Mouse (Mus musculus): ENCODE results near the gene Eif4h. TPM values are rescaled to one million over a fixed set of nuclear protein-coding genes. Genes with fewer than 3 reads are reported as not detected.
"Not testable (repeated sequence)": the region's sequence is repeated elsewhere in the genome, so short reads cannot be mapped to it uniquely, and the experiment has no call there.

The Eif4h gene
- polyA plus RNA-seq, 1 experiment from 2014 or later = 418 TPM

DNA sequence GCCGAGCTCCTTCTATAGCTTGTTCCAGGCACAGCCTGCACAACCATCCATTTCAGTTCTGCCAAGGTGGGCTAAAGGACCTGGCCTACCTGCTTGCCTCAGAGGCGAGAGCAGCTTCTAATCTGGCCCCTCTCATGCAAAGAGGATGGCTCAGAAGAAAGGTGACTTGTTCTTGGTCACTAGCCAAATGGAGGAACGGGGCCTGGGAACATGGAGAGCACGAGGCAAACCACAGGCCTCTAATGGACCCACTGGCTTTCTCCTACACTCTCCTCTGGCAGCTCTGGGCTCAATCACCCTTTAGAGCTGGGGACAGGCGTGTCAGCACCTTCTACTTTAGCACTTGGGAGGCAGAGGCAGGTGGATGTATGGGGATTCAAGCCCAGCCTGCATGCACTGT is 35.7 kb upstream of the Eif4h start:
- H3K4me2 ChIP-seq (replicated peaks) = no peak overlapping the region
- 78% methylated on average over 5 of the region's 5 CpGs for WGBS
- H3K27ac ChIP-seq = peak overlapping the region; percentile 92; the same call in 1 of the 2 replicates
- H3K36me3 ChIP-seq = peaks cover 27% of the 10 kb centered on the region
- no peak overlapping the region for H3K4me3 ChIP-seq
- H3K9me3 ChIP-seq (replicated peaks) = no peaks in the 10 kb centered on the region
- peak overlapping the region; percentile 13; the same call in 1 of the 2 replicates for H3K9ac ChIP-seq
- H3K27me3 ChIP-seq = no peaks in the 10 kb centered on the region
- H3K4me1 ChIP-seq = peaks cover 48% of the 10 kb centered on the region
- ATAC-seq (ENCODE audit: low FRiP score) = no peak

DNA sequence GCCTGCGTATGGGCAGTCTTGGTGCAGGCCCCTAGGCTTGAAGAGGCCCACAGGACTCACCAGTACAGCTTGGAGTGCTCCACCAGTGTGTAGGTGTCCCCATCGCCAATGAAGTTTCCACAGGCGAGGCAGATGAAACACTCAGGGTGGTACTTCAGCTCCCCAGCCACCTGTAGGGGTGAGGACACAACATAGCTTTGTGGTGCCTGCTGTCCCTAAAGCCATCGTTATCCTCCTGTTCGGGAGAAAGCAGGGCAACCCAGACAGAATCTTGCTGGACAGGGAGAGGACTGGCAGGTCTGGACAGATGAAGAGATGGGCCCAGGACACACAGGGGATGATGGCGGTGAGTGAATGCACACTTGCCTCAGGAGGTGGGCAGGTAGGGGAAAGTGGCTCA is 33.3 kb upstream of the Eif4h start:
- peak overlapping the region; percentile 81 for H3K27ac ChIP-seq
- no peak overlapping the region for H3K4me2 ChIP-seq (replicated peaks)
- no peak for ATAC-seq (ENCODE audit: low FRiP score)
- H3K9ac ChIP-seq = no peak overlapping the region
- no peaks in the 10 kb centered on the region for H3K9me3 ChIP-seq (replicated peaks)
- H3K27me3 ChIP-seq = no peaks in the 10 kb centered on the region
- 90% methylated on average over 6 of the region's 6 CpGs for WGBS
- H3K4me1 ChIP-seq = peaks cover 41% of the 10 kb centered on the region
- H3K4me3 ChIP-seq = no peak overlapping the region
- H3K36me3 ChIP-seq = peaks cover 41% of the 10 kb centered on the region

DNA sequence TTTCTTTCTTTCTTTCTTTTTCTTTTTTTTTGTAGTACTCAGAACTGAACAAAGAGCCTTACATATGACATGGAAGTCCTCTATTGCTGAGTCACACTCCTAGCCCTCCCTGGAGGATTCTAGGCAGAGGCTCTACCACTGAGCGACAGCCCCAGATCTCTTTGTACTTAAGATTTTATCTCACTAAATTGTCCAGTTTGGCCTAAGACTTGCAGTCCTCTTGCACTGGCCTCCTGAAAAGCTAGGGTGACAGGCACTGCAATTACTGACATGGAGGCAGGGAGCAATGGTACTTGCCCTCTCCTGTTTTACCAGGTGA is 32.9 kb upstream of the Eif4h start:
- no peaks in the 10 kb centered on the region for H3K27me3 ChIP-seq
- no peak overlapping the region for H3K9ac ChIP-seq
- ATAC-seq (ENCODE audit: low FRiP score) = no peak
- peaks cover 37% of the 10 kb centered on the region for H3K4me1 ChIP-seq
- H3K9me3 ChIP-seq (replicated peaks) = no peaks in the 10 kb centered on the region
- peaks cover 45% of the 10 kb centered on the region for H3K36me3 ChIP-seq
- H3K4me3 ChIP-seq = no peak overlapping the region
- H3K4me2 ChIP-seq (replicated peaks) = no peak overlapping the region
- H3K27ac ChIP-seq = peak overlapping the region; percentile 81
- 71% methylated on average over 1 of the region's 1 CpGs for WGBS

DNA sequence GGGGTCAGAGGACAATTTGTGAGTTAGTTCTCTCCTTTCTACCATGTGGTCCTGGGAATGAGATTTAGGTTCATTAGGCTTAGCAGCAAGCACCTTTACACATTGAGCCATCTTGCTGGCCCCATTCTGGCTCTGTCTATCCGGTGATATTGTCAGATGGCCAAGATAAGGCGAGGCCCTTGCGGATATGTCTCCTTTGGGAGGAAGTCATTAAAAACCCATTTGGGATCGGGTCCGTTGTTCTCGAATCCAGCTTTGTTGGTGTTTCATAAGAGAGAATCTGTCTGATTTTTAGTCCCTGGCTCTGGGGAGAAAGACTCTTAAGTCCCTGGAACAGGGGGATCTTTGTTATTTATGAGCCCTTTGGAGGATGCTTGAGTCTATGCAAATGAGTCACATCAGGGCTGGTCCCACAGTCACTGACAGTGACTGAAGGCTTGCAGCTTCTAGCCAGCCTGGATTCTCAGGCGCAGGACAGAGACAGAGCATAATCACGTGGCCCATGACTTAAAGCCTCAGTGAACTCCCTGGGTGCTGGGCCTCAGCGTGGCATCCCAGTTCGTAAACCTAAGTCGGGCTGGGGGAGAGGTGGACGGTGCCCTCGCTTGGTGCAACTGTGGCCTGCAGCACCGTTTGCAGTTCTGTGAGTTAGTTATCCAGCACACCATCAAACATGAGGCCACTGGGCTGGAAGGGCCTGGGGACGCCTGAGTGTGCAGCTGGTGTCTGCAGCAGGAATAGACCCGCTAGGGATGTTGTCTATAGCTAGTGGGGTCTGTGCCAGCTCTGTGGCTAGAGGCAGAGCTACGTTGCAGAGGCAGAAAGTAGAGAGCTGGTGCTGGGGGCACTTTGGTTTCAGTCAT is 32.3 kb upstream of the Eif4h start:
- 48% methylated on average over 17 of the region's 17 CpGs for WGBS
- no peaks in the 10 kb centered on the region for H3K9me3 ChIP-seq (replicated peaks)
- H3K4me1 ChIP-seq = peaks cover 31% of the 10 kb centered on the region
- ATAC-seq (ENCODE audit: low FRiP score) = peak; percentile 57
- no peak overlapping the region for H3K4me2 ChIP-seq (replicated peaks)
- H3K4me3 ChIP-seq = no peak overlapping the region
- peaks cover 49% of the 10 kb centered on the region for H3K36me3 ChIP-seq
- no peaks in the 10 kb centered on the region for H3K27me3 ChIP-seq
- peak overlapping the region; percentile 81 for H3K27ac ChIP-seq
- H3K9ac ChIP-seq = 0 out of 2 replicates have a peak overlapping the region, but pooled peaks have one; percentile 10

DNA sequence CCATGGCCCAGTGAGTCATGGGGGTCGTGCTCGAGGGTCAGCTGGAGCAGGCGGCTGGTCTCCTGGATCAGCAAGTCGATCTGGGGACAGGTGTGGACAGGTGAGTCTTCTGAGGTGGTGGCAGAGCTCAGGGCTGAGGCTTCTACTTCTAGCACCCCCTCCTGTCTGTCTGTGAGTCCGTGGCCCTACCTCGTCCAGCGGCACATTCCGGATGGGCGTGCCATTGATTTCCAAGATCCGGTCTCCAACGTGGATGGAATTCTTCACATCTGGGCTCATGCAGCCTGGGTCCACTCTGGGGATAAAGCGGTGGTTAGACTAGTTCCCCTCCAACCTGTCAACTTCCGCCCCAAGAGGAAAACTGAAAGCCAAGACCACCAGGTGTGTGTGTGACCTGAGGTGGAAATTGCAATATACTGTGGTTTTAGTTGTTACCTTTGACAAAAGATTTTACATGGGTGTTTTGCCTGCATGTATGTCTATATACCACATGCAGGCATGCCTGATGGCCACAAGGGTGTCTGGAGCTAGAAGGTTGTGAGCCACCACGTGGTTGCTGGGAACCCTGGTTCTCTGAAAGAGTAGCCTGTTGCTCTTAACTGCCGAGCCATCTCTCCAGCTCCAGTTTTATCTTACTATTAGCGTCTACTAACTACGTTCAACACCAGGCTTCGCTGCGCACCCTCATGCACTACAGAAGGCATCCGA is 29.9 kb upstream of the Eif4h start:
- no peak overlapping the region for H3K27ac ChIP-seq
- H3K4me2 ChIP-seq (replicated peaks) = no peak overlapping the region
- H3K36me3 ChIP-seq = peaks cover 72% of the 10 kb centered on the region
- peak overlapping the region; percentile 24; the same call in 1 of the 2 replicates for H3K9ac ChIP-seq
- H3K27me3 ChIP-seq = no peaks in the 10 kb centered on the region
- no peak overlapping the region for H3K4me3 ChIP-seq
- H3K4me1 ChIP-seq = peaks cover 13% of the 10 kb centered on the region
- H3K9me3 ChIP-seq (replicated peaks) = no peaks in the 10 kb centered on the region
- WGBS = 75% methylated on average over 20 of the region's 20 CpGs
- no peak for ATAC-seq (ENCODE audit: low FRiP score)

DNA sequence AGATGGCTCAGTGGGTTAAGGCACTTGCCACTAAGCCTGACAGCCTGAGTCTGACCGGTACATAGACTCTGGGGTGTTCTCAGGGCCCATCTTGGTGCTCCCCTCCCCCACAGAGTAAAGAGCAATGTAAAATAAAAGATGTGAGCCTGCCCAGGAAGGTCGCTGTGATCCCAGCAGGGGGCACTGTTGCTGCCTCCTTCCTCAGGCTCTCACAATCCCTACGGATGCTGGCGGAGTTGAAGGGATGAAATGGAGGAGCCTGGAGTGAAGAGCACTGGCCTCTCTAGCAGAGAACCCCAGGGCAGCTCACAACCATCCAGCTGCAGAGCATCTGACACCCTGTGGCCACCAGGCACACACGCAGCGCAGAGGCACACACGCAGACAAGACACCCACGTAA is 29.2 kb upstream of the Eif4h start:
- H3K4me3 ChIP-seq = no peak overlapping the region
- no peaks in the 10 kb centered on the region for H3K9me3 ChIP-seq (replicated peaks)
- H3K4me2 ChIP-seq (replicated peaks) = no peak overlapping the region
- no peaks in the 10 kb centered on the region for H3K27me3 ChIP-seq
- peaks cover 79% of the 10 kb centered on the region for H3K36me3 ChIP-seq
- peaks cover 13% of the 10 kb centered on the region for H3K4me1 ChIP-seq
- ATAC-seq (ENCODE audit: low FRiP score) = 0 out of 2 replicates have a peak, but pooled peaks have one; percentile 24
- 28% methylated on average over 8 of the region's 8 CpGs for WGBS
- H3K9ac ChIP-seq = peak overlapping the region; percentile 24; the same call in 1 of the 2 replicates
- no peak overlapping the region for H3K27ac ChIP-seq

DNA sequence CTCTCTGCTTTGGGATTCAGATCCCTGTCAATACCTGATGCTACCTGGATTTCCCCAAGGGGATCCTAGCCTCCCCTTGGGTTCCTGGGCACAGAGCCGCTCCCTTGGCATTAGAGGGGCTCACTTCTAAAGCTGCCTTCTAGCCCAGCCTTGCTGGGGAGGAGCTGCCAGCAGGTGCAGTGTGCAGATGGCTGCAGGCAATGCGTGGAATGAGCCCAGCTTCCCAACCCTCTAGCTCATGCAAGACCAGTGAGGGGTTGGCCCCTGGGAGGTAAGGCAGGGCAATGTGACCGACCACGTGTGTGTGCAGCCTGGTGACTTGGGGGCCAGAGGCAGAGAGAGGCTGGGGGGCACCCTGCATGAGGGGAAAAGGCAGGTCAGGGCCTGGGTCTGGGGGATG is 17.4 kb upstream of the Eif4h start:
- H3K36me3 ChIP-seq = peaks cover 52% of the 10 kb centered on the region
- 0 out of 2 replicates have a peak overlapping the region, but pooled peaks have one; percentile 4 for H3K27ac ChIP-seq
- H3K9ac ChIP-seq = peak overlapping the region; percentile 39
- ATAC-seq (ENCODE audit: low FRiP score) = peak; percentile 47; the same call in 1 of the 2 replicates
- H3K4me3 ChIP-seq = no peak overlapping the region
- 74% methylated on average over 4 of the region's 4 CpGs for WGBS
- H3K9me3 ChIP-seq (replicated peaks) = no peaks in the 10 kb centered on the region
- peaks cover 6% of the 10 kb centered on the region for H3K4me1 ChIP-seq
- no peak overlapping the region for H3K4me2 ChIP-seq (replicated peaks)
- H3K27me3 ChIP-seq = no peaks in the 10 kb centered on the region

DNA sequence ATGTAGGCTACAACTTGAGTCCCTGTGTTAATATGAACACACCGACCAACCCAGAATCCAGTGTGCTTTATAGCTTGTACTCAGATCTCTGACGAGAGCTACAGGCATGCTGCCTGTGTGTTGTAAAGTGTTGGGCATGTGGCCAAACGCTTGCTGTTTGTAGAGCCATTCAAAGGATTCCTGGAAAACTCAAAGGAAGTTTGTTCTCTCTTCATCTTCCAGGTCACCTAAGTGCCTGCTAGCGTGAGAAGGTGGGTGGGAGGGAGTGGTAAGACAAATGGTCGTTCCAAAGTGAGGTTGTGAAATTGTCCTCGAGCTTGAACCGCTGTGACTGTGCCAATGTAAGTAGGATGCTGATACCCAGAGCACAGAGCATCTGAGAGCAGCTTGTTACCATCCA is 12.7 kb upstream of the Eif4h start:
- 70% methylated on average over 7 of the region's 7 CpGs for WGBS
- H3K9ac ChIP-seq = no peak overlapping the region
- no peaks in the 10 kb centered on the region; the same call in 1 of the 2 replicates for H3K9me3 ChIP-seq (replicated peaks)
- no peak overlapping the region for H3K4me2 ChIP-seq (replicated peaks)
- no peak overlapping the region for H3K4me3 ChIP-seq
- H3K27me3 ChIP-seq = no peaks in the 10 kb centered on the region
- no peak overlapping the region for H3K27ac ChIP-seq
- ATAC-seq (ENCODE audit: low FRiP score) = no peak
- peaks cover 9% of the 10 kb centered on the region for H3K36me3 ChIP-seq
- peaks cover 6% of the 10 kb centered on the region for H3K4me1 ChIP-seq

DNA sequence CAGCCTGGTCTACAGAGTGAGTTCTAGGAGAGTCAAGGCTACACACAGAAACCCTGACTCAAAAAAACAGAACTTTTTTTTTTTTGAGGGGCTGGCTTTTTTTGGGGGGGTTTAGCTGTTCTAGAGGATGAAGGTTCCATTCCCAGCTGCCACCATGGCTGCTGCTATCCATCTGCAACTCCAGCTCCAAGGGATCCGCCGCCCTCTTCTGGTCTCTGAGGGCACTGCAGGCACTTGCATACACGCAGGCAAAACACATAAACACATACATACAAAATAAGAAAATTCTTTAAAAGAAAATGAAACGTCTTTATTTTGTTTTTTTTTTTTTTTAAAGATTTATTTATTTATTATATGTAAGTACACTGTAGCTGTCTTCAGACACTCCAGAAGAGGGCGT is 11.6 kb upstream of the Eif4h start:
- peaks cover 1% of the 10 kb centered on the region; the same call in 1 of the 2 replicates for H3K36me3 ChIP-seq
- H3K27ac ChIP-seq = no peak overlapping the region
- no peak overlapping the region for H3K4me3 ChIP-seq
- H3K9me3 ChIP-seq (replicated peaks) = no peaks in the 10 kb centered on the region; the same call in 1 of the 2 replicates
- no peaks in the 10 kb centered on the region for H3K27me3 ChIP-seq
- 50% methylated on average over 5 of the region's 5 CpGs for WGBS
- no peak overlapping the region for H3K4me2 ChIP-seq (replicated peaks)
- ATAC-seq (ENCODE audit: low FRiP score) = no peak
- H3K4me1 ChIP-seq = no peaks in the 10 kb centered on the region
- H3K9ac ChIP-seq = no peak overlapping the region

DNA sequence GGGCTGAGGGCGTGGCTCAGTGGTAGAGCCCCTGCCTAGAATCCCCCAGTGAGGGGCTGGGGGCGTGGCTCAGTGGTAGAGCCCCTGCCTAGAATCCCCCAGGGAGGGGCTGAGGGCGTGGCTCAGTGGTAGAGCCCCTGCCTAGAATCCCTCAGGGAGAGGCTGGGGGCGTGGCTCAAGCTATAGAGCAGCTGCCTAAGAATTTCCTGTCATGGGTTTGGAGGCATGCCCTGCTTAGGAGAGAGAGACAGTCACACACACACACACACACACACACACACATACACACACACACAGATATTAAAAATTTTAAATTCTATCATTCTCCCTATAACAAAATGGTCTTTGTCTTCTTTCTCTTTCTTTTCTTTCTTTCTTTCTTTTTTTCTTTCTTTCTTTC is 9.7 kb upstream of the Eif4h start:
- 67% methylated on average over 3 of the region's 4 CpGs for WGBS
- H3K9ac ChIP-seq; H3K4me3 ChIP-seq; H3K27me3 ChIP-seq; H3K27ac ChIP-seq; ATAC-seq (ENCODE audit: low FRiP score); H3K4me2 ChIP-seq (replicated peaks); H3K4me1 ChIP-seq; H3K9me3 ChIP-seq (replicated peaks); H3K36me3 ChIP-seq: not testable (repeated sequence)

DNA sequence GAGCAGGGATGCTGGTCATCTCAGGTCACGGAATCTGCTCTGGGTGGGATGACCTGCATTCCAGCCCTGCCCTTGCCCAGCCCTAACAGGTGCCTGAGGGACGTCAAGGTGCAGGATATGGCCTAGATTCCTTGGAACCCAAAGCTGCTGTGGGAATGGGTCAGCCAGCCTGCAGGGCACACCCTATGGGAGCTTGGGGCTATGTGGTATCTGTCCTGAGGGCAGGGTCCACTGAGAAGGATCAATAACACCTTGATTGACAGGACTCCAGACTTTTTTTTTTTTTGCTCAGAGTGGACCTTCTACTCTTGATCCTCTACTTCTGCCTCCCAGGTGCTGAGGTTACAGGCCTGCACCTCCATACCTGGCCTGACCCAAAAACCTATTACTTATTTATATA is 8.1 kb upstream of the Eif4h start:
- Histone ChIP-seq H3K4me3 (no peak overlapping the region), H3K9me3 (replicated peaks) (no peaks in the 10 kb centered on the region; the same call in 1 of the 2 replicates), H3K4me2 (replicated peaks) (no peak overlapping the region), H3K36me3 (no peaks in the 10 kb centered on the region), H3K27me3 (no peaks in the 10 kb centered on the region), H3K27ac (no peak overlapping the region), H3K9ac (no peak overlapping the region), H3K4me1 (no peaks in the 10 kb centered on the region)
- no peak for ATAC-seq (ENCODE audit: low FRiP score)
- WGBS = 83% methylated on average over 2 of the region's 2 CpGs

DNA sequence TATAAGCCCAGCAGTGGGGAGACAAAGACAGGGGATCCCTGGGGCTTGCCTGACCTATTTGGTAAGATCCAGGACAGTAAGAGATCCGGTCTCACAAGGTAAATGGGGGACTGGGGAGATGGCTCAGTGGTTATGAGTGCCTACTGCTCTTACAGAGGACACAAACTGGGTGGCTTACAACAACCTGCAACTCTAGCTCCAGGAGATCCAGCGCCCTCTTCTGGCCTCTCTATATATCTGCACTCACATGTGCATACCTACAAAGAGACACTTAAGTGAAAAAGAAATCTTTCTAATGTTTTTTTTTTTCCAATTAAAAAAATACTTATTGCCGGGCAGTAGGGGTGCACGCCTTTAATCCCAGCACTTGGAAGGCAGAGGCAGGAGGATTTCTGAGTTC is 7.2 kb upstream of the Eif4h start:
- no peak for ATAC-seq (ENCODE audit: low FRiP score)
- Histone ChIP-seq H3K9me3 (replicated peaks) (no peaks in the 10 kb centered on the region; the same call in 1 of the 2 replicates), H3K4me3 (no peak overlapping the region), H3K4me1 (no peaks in the 10 kb centered on the region), H3K4me2 (replicated peaks) (no peak overlapping the region), H3K27me3 (no peaks in the 10 kb centered on the region), H3K9ac (no peak overlapping the region), H3K27ac (no peak overlapping the region), H3K36me3 (no peaks in the 10 kb centered on the region)
- 63% methylated on average over 4 of the region's 4 CpGs for WGBS

Measured in hindbrain, embryonic 12.5 days (tissue).